Mouse (Mus musculus): ENCODE measurements around the gene Tmem218.

Gene Tmem218

GRCm38 (mm10) chr9:37207929-37208411 is at the start of gene Tmem218:
Gene Tmem218 (plus strand): TSS chr9:37208223.
- in situ Hi-C loops (cut with MboI) = loop anchor here (25.0 kb wide), 1 partner anchor 446 kb away; the partner anchor contains the start of gene Stt3a

- in situ Hi-C loops (cut with MboI) = no loop called here
Measured at GRCm38 (mm10) chr9:37160686-37161085, 47.3 kb upstream of the Tmem218 start.

- in situ Hi-C loops (cut with MboI) = no loop called here
Measured at GRCm38 (mm10) chr9:37166899-37167298, 41.1 kb upstream of the Tmem218 start.

- in situ Hi-C loops (cut with MboI) = no loop called here
Measured at GRCm38 (mm10) chr9:37173376-37173775, 34.6 kb upstream of the Tmem218 start.

GRCm38 (mm10) chr9:37176002-37176401 is 32.0 kb upstream of the Tmem218 start:
- in situ Hi-C loops (cut with MboI) = no loop called here

DNA sequence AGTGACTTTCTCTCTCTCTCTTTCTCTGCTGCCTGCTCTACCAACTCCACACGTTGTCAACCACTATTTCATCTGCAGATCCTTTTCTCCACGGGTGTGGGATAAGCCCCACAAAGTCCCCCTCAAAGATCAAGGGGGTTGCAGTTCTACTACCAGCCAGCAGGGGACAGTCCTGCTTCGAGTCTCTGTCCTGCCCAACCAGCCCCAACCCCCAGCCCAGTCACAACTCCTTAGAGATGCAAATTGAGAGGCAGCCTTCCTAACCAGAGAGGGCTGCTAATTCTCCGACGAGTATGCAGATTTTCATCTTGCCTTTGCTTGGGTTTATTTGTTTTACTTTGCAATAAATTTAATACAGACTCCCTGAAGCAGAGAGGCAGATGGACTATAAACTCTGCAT is 30.9 kb upstream of the Tmem218 start:
- in situ Hi-C loops (cut with MboI) = no loop called here

DNA sequence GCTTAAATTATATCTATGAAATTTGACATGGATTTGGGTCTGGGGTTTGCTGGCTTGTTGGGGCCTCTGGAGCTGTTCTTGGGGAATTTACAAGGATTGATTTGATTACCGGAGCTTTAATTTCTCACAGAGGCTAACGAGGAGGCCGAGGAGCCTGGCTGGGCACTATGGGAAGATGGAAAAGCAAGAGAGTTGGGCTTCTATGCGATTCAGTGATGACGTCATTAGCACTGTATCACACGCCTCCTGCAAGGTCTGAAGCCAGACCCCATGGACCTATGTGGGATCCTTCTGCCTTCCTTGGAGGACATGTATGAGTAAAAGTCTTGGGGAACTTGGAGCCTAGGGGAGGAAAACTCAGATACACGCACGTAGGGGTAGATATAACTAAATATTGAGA is 30.5 kb upstream of the Tmem218 start:
- in situ Hi-C loops (cut with MboI) = no loop called here

GRCm38 (mm10) chr9:37178911-37179310 is 29.1 kb upstream of the Tmem218 start:
- in situ Hi-C loops (cut with MboI) = no loop called here

DNA sequence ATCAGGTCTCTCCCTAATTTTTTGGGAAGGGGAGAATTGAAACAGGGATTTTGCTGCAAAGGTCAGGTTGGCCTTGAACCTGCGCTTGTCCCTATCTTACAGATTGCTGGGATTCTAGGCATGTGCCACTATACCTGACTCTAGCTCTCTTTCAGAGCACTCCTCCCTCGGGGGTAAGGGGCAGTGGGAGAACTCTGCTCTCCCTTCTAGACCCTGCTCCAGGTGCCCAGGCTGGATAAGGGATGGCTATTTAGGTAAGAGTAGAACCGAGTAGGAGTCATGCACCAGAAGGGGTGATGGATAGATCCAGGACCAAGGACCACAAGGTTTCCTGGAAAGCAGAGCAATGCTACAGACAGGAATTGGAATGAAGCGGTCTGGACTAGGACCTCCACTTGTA is 28.4 kb upstream of the Tmem218 start:
- in situ Hi-C loops (cut with MboI) = no loop called here

DNA sequence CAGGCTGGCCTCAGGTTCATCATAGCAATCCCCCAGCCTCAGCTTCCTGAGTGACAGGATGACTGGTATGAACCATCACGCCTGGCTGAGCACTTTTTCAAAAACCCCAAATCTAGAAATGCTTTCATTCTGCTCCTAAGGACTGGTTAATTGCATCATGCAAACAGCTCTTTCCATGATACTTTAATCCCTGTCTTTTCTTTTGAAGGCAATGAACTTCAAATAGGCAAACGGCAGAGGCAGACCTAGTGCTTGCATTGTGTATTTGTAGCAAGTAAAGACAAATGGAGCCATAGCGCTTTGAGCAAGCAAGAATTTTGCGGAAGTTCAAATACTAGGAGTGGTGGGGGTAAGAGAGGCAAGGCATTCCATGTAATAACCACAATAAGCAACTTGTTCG is 26.4 kb upstream of the Tmem218 start:
- in situ Hi-C loops (cut with MboI) = no loop called here

DNA sequence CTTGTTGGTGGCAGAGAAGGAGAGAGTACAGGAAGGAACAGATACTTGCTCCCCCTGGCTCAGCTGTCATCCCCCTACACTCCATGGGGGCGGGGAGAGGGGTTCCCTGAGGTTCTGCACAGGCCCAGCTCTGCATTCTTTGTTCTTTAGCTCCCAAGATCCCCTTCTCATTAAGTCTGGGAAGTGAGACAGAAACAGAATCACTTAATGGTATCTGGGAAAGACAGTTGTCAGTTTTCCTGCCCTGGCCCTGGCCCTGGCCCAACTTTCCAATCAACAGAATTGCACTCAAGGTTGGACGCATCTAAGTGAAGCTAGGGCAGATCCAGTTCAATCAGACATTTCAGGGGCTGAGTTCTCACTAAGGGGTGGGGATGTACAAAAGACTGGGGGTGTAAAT is 24.8 kb upstream of the Tmem218 start:
- in situ Hi-C loops (cut with MboI) = no loop called here

DNA sequence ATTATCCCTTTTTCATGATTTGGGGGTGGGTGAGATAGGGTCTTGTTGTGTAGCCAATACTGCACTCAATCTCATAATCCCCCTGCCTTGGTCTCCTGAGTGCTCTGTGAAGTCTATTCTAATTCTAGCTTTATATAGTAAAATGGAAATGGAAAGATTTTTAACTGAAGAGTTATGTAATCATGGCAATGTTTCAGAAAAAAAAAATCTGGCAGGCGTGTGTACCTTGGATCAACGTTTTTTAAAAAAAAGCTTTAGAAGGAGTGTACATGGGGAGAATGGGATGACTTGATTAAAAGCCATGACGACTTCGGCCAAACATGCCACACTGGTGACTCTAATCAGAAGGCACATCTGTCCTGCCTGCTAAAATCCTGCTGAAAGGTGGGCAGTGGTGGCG is 20.6 kb upstream of the Tmem218 start:
- in situ Hi-C loops (cut with MboI) = no loop called here

GRCm38 (mm10) chr9:37188024-37188423 is 20.0 kb upstream of the Tmem218 start:
- in situ Hi-C loops (cut with MboI) = no loop called here

DNA sequence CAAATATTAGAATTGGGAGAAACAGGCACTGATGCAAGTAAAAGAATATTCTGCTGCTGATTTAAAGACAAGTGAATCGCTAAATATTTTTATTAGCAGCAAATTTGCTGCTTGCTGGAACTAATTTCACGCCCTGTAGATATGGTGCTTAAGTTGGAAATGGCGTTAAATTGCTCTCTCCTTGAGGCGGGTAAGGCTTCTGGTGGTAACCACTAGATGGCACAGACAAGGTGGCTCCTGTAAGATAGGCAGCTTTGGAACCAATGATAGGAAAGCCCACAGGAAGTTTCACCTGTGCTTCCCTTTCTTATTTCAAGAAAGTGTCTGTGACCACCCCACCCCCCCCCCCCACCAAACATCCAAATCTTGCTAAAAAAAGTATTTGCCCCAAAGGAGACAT is 11.0 kb upstream of the Tmem218 start:
- in situ Hi-C loops (cut with MboI) = no loop called here

DNA sequence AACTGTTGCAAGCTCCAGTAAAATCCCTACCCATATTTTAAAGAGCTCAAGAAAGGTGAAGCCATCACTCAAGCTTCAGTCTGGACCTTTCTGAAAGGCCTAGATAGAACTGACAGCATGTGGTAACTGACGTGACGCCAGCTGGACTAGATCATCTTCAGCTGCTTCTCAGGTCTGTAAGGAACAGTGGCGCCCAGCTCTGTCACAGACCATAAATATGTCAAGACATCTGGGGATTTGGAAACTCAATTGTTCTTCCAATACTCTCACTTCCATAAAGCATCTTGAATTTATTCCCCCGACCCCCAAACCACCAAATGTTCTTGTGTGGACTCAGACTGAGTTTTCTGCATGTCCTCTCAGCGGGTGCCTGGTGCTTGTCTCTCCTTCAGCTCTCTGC is 7.6 kb upstream of the Tmem218 start:
- in situ Hi-C loops (cut with MboI) = loop anchor here (25.0 kb wide), 1 partner anchor 438 kb away; the partner anchor contains the start of gene Stt3a

GRCm38 (mm10) chr9:37203884-37204283 is 4.1 kb upstream of the Tmem218 start:
- in situ Hi-C loops (cut with MboI) = loop anchor here (25.0 kb wide), 1 partner anchor 442 kb away; the partner anchor contains the start of gene Stt3a

- in situ Hi-C loops (cut with MboI) = loop anchor here (25.0 kb wide), 1 partner anchor 451 kb away; the partner anchor contains the start of gene Stt3a
Measured at GRCm38 (mm10) chr9:37213060-37213738, 5.2 kb downstream of the Tmem218 start.

DNA sequence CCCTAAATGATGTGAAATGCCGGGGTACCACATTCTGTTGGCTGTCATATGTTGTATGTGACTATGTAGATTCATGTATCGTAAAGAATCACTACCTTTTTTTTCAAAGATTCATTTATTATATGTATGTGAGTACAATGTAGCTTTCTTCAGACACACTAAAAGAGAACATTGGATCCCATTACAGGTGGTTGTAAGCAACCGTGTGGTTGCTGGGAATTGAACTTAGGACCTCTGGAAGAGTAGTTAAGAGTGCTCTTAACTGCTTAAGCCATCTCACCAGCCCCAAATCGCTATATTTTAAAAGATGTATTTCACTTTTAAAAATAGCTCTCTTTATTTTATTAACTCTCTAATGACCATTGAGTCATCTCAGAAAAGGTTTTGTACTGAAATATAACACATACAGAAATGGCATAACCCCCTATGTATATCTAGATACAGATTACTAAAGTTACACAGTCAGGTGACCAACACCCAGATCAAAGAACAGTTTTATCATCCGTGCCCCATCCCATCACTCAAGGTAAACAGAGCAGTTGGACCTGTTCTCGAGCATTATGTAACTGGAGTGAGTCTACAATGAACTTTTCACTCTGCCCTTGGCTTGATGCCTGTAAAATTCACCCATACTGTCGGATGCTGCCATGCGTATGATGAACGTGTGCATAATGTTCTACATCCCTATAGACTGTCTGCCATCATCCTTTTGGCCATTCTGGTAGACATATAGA is 6.5 kb downstream of the Tmem218 start:
- in situ Hi-C loops (cut with MboI) = loop anchor here (25.0 kb wide), 1 partner anchor 452 kb away; the partner anchor contains the start of gene Stt3a

- in situ Hi-C loops (cut with MboI) = loop anchor here (25.0 kb wide), 1 partner anchor 458 kb away; the partner anchor contains the start of gene Stt3a
Measured at GRCm38 (mm10) chr9:37220755-37221154, 12.7 kb downstream of the Tmem218 start.

- in situ Hi-C loops (cut with MboI) = loop anchor here (25.0 kb wide), 1 partner anchor 263 kb away; no protein-coding TSS in a partner anchor
Measured at GRCm38 (mm10) chr9:37225581-37225980, 17.6 kb downstream of the Tmem218 start.

- in situ Hi-C loops (cut with MboI) = loop anchor here (25.0 kb wide), 1 partner anchor 268 kb away; no protein-coding TSS in a partner anchor
Measured at GRCm38 (mm10) chr9:37229880-37230325, 21.9 kb downstream of the Tmem218 start.

GRCm38 (mm10) chr9:37230486-37231195 is 22.6 kb downstream of the Tmem218 start:
- in situ Hi-C loops (cut with MboI) = loop anchor here (25.0 kb wide), 1 partner anchor 268 kb away; no protein-coding TSS in a partner anchor
